Mouse (Mus musculus) CD4-positive, CD25-positive, alpha-beta regulatory T cell, adult 4 months (primary cell): ENCODE measurements at regions not wholly inside any gene's neighbourhood (a gene's known extent, or its start where the extent isn't known, plus 50 kb on each side); places are given as distances from the start of the nearest gene placed in this dataset.

Experiments used
- ATAC-seq: one replicate; pipeline ENCODE4 v1.8.0; 2017

- ATAC-seq, result peak; percentile 48
These were observed 266.1 kb upstream of the Ptger4 start for GRCm38 (mm10) chr15:5510056-5510455.

- no peak for ATAC-seq
These were observed 267.1 kb upstream of the Ptger4 start for GRCm38 (mm10) chr15:5511046-5511445.

GRCm38 (mm10) chr15:5512546-5512945 is 268.6 kb upstream of the Ptger4 start:
- peak; percentile 29 for ATAC-seq

GRCm38 (mm10) chr15:5513146-5513545 is 269.2 kb upstream of the Ptger4 start:
- no peak for ATAC-seq

GRCm38 (mm10) chr15:5514217-5514616 is 270.2 kb upstream of the Ptger4 start:
- ATAC-seq, result peak; percentile 56

GRCm38 (mm10) chr15:5517244-5517966 is 273.4 kb upstream of the Ptger4 start:
- peak; percentile 47 for ATAC-seq

- ATAC-seq, result no peak
These were observed 275.6 kb upstream of the Ptger4 start for GRCm38 (mm10) chr15:5519552-5519951.

GRCm38 (mm10) chr15:5519997-5520396 is 276.0 kb upstream of the Ptger4 start:
- no peak for ATAC-seq

GRCm38 (mm10) chr15:5528619-5529018 is 284.6 kb upstream of the Ptger4 start:
- ATAC-seq, result no peak

GRCm38 (mm10) chr15:5533656-5534055 is 289.7 kb upstream of the Ptger4 start:
- ATAC-seq, result no peak

GRCm38 (mm10) chr15:5537432-5537831 is 293.4 kb upstream of the Ptger4 start:
- ATAC-seq, result no peak

GRCm38 (mm10) chr15:5539301-5539928 is 295.4 kb upstream of the Ptger4 start:
- peak; percentile 78 for ATAC-seq

GRCm38 (mm10) chr15:5554526-5554925 is 310.5 kb upstream of the Ptger4 start:
- peak; percentile 89 for ATAC-seq

- peak; percentile 80 for ATAC-seq
These were observed 310.9 kb upstream of the Ptger4 start for GRCm38 (mm10) chr15:5554926-5555325.

- peak; percentile 18 for ATAC-seq
These were observed 311.5 kb upstream of the Ptger4 start for GRCm38 (mm10) chr15:5555381-5556066.

- ATAC-seq, result peak; percentile 66
These were observed 317.8 kb upstream of the Ptger4 start for GRCm38 (mm10) chr15:5561783-5562182.

- no peak for ATAC-seq
These were observed 330.4 kb upstream of the Ptger4 start for GRCm38 (mm10) chr15:5574366-5574765.

GRCm38 (mm10) chr15:5579559-5579958 is 335.6 kb upstream of the Ptger4 start:
- ATAC-seq, result no peak

- ATAC-seq, result no peak
These were observed 336.4 kb upstream of the Ptger4 start for GRCm38 (mm10) chr15:5580416-5580815.

GRCm38 (mm10) chr15:5584381-5584780 is 340.4 kb upstream of the Ptger4 start:
- no peak for ATAC-seq

GRCm38 (mm10) chr15:5604732-5605266 is 360.8 kb upstream of the Ptger4 start:
- no peak for ATAC-seq

GRCm38 (mm10) chr15:5607533-5607932 is 363.5 kb upstream of the Ptger4 start:
- peak; percentile 92 for ATAC-seq

GRCm38 (mm10) chr15:5623021-5623420 is 379.0 kb upstream of the Ptger4 start:
- no peak for ATAC-seq
